Mouse (Mus musculus) forebrain, embryonic 11.5 days (tissue): ENCODE data around the gene Gm11115. TPM values are rescaled to one million over a fixed set of nuclear protein-coding genes. Genes with fewer than 3 reads are reported as not detected.

Experiments used
- ATAC-seq: fragments of 200-750 bp; cut with Nextera tagmentation; replicated peaks from 2 replicates; pipeline ENCODE4 v1.8.0; 2017; ENCODE audit warnings: moderate TSS enrichment; ENCODE audit not compliant: low FRiP score
- DNase-seq: peaks from one replicate; pipeline ENCODE4 v3.0.0-alpha.2; 2017; ENCODE audit warnings: low spot score
- H3K27ac ChIP-seq: fragments of 300-500 bp; sonication (generic); 2 replicates; pipeline ENCODE4 v1.5.1; 2014; ENCODE audit warnings: low read depth, low read length
- H3K27me3 ChIP-seq: fragments of 300-500 bp; sonication (generic); 2 replicates; pipeline ENCODE4 v1.6.1; 2014; ENCODE audit warnings: mild to moderate bottlenecking, low read length, mixed read lengths; ENCODE audit not compliant: control insufficient read depth, insufficient read depth
- H3K36me3 ChIP-seq: fragments of 300-500 bp; sonication (generic); 2 replicates; pipeline ENCODE4 v1.6.1; 2014; ENCODE audit warnings: mild to moderate bottlenecking, low read length, moderate library complexity, mixed read lengths; ENCODE audit not compliant: control insufficient read depth, insufficient read depth
- H3K4me1 ChIP-seq: fragments of 300-500 bp; sonication (generic); replicated peaks from 2 replicates; pipeline ENCODE4 v1.6.1; 2014; ENCODE audit warnings: low read length, mixed read lengths; ENCODE audit not compliant: control insufficient read depth, insufficient read depth
- H3K4me2 ChIP-seq: fragments of 300-500 bp; sonication (generic); 2 replicates; pipeline ENCODE4 v1.6.1; 2014; ENCODE audit warnings: low read depth, mild to moderate bottlenecking, low read length, moderate library complexity, mixed read lengths; ENCODE audit not compliant: severe bottlenecking
- H3K4me3 ChIP-seq: fragments of 300-500 bp; sonication (generic); 2 replicates; pipeline ENCODE4 v1.5.1; 2014; ENCODE audit warnings: low read depth, low read length
- H3K9ac ChIP-seq: fragments of 300-500 bp; sonication (generic); 2 replicates; pipeline ENCODE4 v1.6.1; 2014; ENCODE audit warnings: low read length
- H3K9me3 ChIP-seq: fragments of 300-500 bp; sonication (generic); 2 replicates; pipeline ENCODE4 v1.6.1; 2016; ENCODE audit warnings: low read length, mixed read lengths; ENCODE audit not compliant: control insufficient read depth
- WGBS: fragments of 180-500 bp; shearing (Covaris S2); extraction: QIAGEN DNeasy Blood & Tissue Kit; methylation state at CpG from one replicate; pipeline ENCODE4 v1.1.7; 2014; 5-methylcytosine and 5-hydroxymethylcytosine counted together
- polyA plus RNA-seq: library from polyadenylated mRNA; unstranded; fragments of >200 nt; fragmentation: Nextera tagmentation; extraction: Ambion mirVana; gene quantifications from 2 replicates; pipeline ENCODE4 v1.2.1, GENCODE M21; 2014

Gm11115 gene
- polyA plus RNA-seq: not detected in 2 replicates

- Histone ChIP-seq H3K36me3 (no peaks in the 10 kb centered on the region), H3K4me1 (no peaks in the 10 kb centered on the region), H3K9ac (no peak within 1 kb of the TSS), H3K4me3 (no peak within 1 kb of the TSS), H3K9me3 (no peaks in the 10 kb centered on the region), H3K27ac (no peak within 1 kb of the TSS), H3K4me2 (no peak within 1 kb of the TSS), H3K27me3 (no peaks in the 10 kb centered on the region)
- ATAC-seq (no peak), DNase-seq (no peak)
These were observed at the start of gene Gm11115 for GRCm38 (mm10) chr5:88153999-88154398. TSS of gene Gm11115 (minus strand) at chr5:88154099.

- Histone ChIP-seq H3K9ac (no peak within 1 kb of the TSS), H3K4me1 (no peaks in the 10 kb centered on the region), H3K36me3 (no peaks in the 10 kb centered on the region), H3K27ac (no peak within 1 kb of the TSS), H3K27me3 (no peaks in the 10 kb centered on the region), H3K9me3 (no peaks in the 10 kb centered on the region), H3K4me3 (no peak within 1 kb of the TSS), H3K4me2 (no peak within 1 kb of the TSS)
- WGBS: 71% methylated on average over 1 of the region's 1 CpGs
- DNase-seq (no peak), ATAC-seq (no peak)
These were observed 42.5 kb downstream of the Gm11115 start, which contains the start of gene Gm11116 for GRCm38 (mm10) chr5:88111430-88111829. TSS of gene Gm11116 (minus strand) at chr5:88111530.

Other genes with a start within 250 kb of the Gm11115 start
- not detected in 2 replicates for gene Csn3, start 228.5 kb downstream of the Gm11115 start, polyA plus RNA-seq
- not detected in 2 replicates for gene 2310003L06Rik, start 184.6 kb downstream of the Gm11115 start, polyA plus RNA-seq
- not detected in 2 replicates for gene Gm28434, start 184.6 kb downstream of the Gm11115 start, polyA plus RNA-seq
- not detected in 2 replicates for gene Cabs1, start 174.7 kb downstream of the Gm11115 start, polyA plus RNA-seq
- not detected in 2 replicates for gene Smr3a, start 151.6 kb downstream of the Gm11115 start, polyA plus RNA-seq
- not detected in 2 replicates for gene Smr2, start 67.5 kb downstream of the Gm11115 start, polyA plus RNA-seq
- gene Gm11116, start 42.6 kb downstream of the Gm11115 start, polyA plus RNA-seq: not detected in 2 replicates
- not detected in 2 replicates for gene Gm7714, start 114.8 kb upstream of the Gm11115 start, polyA plus RNA-seq
- gene Prol1, start 163.2 kb upstream of the Gm11115 start, polyA plus RNA-seq: not detected in 2 replicates
- gene Amtn, start 222.0 kb upstream of the Gm11115 start, polyA plus RNA-seq: not detected in 2 replicates